Mouse (Mus musculus) hindbrain, embryonic 12.5 days (tissue): ENCODE data around the gene Rhobtb3. TPM values are rescaled to one million over a fixed set of nuclear protein-coding genes. Genes with fewer than 3 reads are reported as not detected.
"Not testable (repeated sequence)": the region's sequence is repeated elsewhere in the genome, so short reads cannot be mapped to it uniquely, and the experiment has no call there.

ENCODE experiments used
- ATAC-seq: fragments of 200-750 bp; cut with Nextera tagmentation; 2 replicates; pipeline ENCODE4 v1.8.0; 2017; ENCODE audit warnings: moderate TSS enrichment; ENCODE audit not compliant: low FRiP score
- H3K27ac ChIP-seq: fragments of 300-500 bp; sonication (generic); 2 replicates; pipeline ENCODE4 v1.5.1; 2016; ENCODE audit warnings: mild to moderate bottlenecking
- H3K27me3 ChIP-seq: fragments of 300-500 bp; sonication (generic); 2 replicates; pipeline ENCODE4 v1.6.1; 2016; ENCODE audit warnings: mild to moderate bottlenecking
- H3K36me3 ChIP-seq: fragments of 300-500 bp; sonication (generic); 2 replicates; pipeline ENCODE4 v1.6.1; 2016; ENCODE audit warnings: mild to moderate bottlenecking
- H3K4me1 ChIP-seq: fragments of 300-500 bp; sonication (generic); 2 replicates; pipeline ENCODE4 v1.6.1; 2016
- H3K4me2 ChIP-seq: fragments of 300-500 bp; sonication (generic); replicated peaks from 2 replicates; pipeline ENCODE4 v1.6.1; 2016; ENCODE audit warnings: mild to moderate bottlenecking
- H3K4me3 ChIP-seq: fragments of 300-500 bp; sonication (generic); 2 replicates; pipeline ENCODE4 v1.5.1; 2016; ENCODE audit warnings: mild to moderate bottlenecking
- H3K9ac ChIP-seq: fragments of 300-500 bp; sonication (generic); 2 replicates; pipeline ENCODE4 v1.6.1; 2016; ENCODE audit warnings: mild to moderate bottlenecking, moderate library complexity
- H3K9me3 ChIP-seq: fragments of 300-500 bp; sonication (generic); replicated peaks from 2 replicates; pipeline ENCODE4 v1.6.1; 2016; ENCODE audit warnings: mild to moderate bottlenecking
- WGBS: fragments of 180-500 bp; shearing (Covaris S2); methylation state at CpG from one replicate; pipeline ENCODE4 v1.1.7; 2016; 5-methylcytosine and 5-hydroxymethylcytosine counted together
- polyA plus RNA-seq: library from polyadenylated mRNA; unstranded; fragments of >200 nt; fragmentation: Nextera tagmentation; extraction: Ambion mirVana; gene quantifications from 2 replicates; pipeline ENCODE4 v1.2.1, GENCODE M21; 2016

Rhobtb3 gene
- polyA plus RNA-seq, 1 experiment from 2014 or later, result 54.9 TPM

GRCm38 (mm10) chr13:75822366-75822765 is 121.4 kb downstream of the Rhobtb3 start:
- not testable (repeated sequence) for ATAC-seq, H3K27me3 ChIP-seq, H3K9ac ChIP-seq, H3K4me1 ChIP-seq, H3K9me3 ChIP-seq, H3K4me2 ChIP-seq, H3K36me3 ChIP-seq, H3K4me3 ChIP-seq, H3K27ac ChIP-seq
- 90% methylated on average over 4 of the region's 4 CpGs for WGBS

- Histone ChIP-seq H3K9me3 (no peaks in the 10 kb centered on the region), H3K4me2 (no peak overlapping the region), H3K27me3 (no peaks in the 10 kb centered on the region), H3K4me3 (no peak overlapping the region), H3K36me3 (no peaks in the 10 kb centered on the region), H3K9ac (no peak overlapping the region), H3K27ac (no peak overlapping the region), H3K4me1 (no peaks in the 10 kb centered on the region)
- ATAC-seq, result no peak
Measured at GRCm38 (mm10) chr13:75819898-75820297, 123.8 kb downstream of the Rhobtb3 start.

Other genes starting within 250 kb of the Rhobtb3 start
- gene Ell2, start 237.2 kb downstream of the Rhobtb3 start, polyA plus RNA-seq, result 7.8 and 8.4 TPM in 2 replicates
- gene Glrx, start 104.1 kb downstream of the Rhobtb3 start, polyA plus RNA-seq, result 35.2 and 36.5 TPM in 2 replicates
- 0.98 and 1.4 TPM in 2 replicates for gene Spata9, start 23.2 kb upstream of the Rhobtb3 start, polyA plus RNA-seq
- gene Rfesd, start 74.8 kb upstream of the Rhobtb3 start, polyA plus RNA-seq, result 19.7 and 20.4 TPM in 2 replicates
- 0.65 and 0.98 TPM in 2 replicates for gene Gpr150, start 113.1 kb upstream of the Rhobtb3 start, polyA plus RNA-seq
- 4.9 and 5.5 TPM in 2 replicates for gene Arsk, start 154.7 kb upstream of the Rhobtb3 start, polyA plus RNA-seq
- 14.5 and 16.4 TPM in 2 replicates for gene Ttc37, start 154.8 kb upstream of the Rhobtb3 start, polyA plus RNA-seq